Mouse (Mus musculus): Measurements from ENCODE around the gene Gm17728. TPM values are rescaled to one million over a fixed set of nuclear protein-coding genes. Genes with fewer than 3 reads are reported as not detected.
"Not testable (repeated sequence)": the region's sequence is repeated elsewhere in the genome, so short reads cannot be mapped to it uniquely, and the experiment has no call there.

The Gm17728 gene
- not detected in 2 replicates for polyA plus RNA-seq (2015; fragmentation: Nextera tagmentation; extraction: Ambion mirVana)

DNA sequence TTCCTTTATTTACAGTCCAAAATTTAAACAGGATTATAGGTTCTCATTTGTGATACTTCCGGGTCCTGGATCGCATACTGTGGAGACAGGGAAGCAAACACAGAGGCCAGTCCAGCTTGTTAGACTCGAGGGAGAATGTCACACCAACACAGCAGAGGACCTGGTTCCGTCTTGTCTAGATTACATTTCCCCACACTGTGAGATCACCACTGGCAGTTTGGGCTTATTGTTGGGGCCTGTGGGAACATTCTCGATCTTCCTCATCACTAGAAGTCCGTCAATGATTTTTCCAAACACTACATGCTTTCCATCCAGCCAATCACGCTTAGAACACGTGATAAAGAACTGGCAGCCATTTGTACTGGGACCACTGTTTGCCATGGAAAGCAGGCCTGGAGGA lies at the start of gene Gm17728:
Gene Gm17728, plus strand, starts transcription at position 301 of the 400 bp plus-strand sequence.
- not testable (repeated sequence) for ATAC-seq
- 92% methylated on average over 8 of the region's 8 CpGs for WGBS

DNA sequence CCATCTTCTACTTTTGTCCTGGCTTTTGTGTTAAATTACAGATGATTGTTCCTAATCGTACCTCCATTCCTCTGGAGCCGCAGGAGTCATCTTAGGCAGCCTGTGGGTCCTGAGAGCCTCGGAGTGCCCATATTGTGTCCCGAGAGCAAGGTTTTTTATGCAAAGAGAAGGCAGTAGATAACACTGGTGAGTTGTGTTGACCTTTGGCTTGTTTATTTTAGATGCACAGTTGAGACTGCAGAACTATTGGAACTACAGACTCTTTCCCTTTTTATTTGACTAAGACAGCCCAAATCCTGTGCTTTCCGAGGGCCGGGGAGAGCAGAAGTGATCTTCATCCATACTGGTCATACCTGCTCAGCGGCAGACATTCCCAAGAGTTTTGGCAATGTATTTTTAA lies 24.4 kb upstream of the Gm17728 start:
- whole genome bisulfite sequencing = 84% methylated on average over 7 of the region's 7 CpGs
- Histone ChIP-seq H3K9me3 (replicated peaks) (no peaks in the 10 kb centered on the region), H3K4me3 (no peak overlapping the region), H3K4me2 (no peak overlapping the region), H3K4me1 (peaks cover 6% of the 10 kb centered on the region; the same call in 1 of the 2 replicates), H3K27ac (no peak overlapping the region), H3K27me3 (no peaks in the 10 kb centered on the region), H3K9ac (no peak overlapping the region), H3K36me3 (ENCODE audit: poor library complexity, severe bottlenecking) (no peaks in the 10 kb centered on the region)
- ATAC-seq = no peak

More for the DNA sequence above, at the start of gene Gm17728:
- H3K9me3 ChIP-seq (replicated peaks); H3K4me3 ChIP-seq; H3K9ac ChIP-seq; H3K27me3 ChIP-seq; H3K27ac ChIP-seq; H3K4me1 ChIP-seq; H3K4me2 ChIP-seq; H3K36me3 ChIP-seq (ENCODE audit: poor library complexity, severe bottlenecking): not testable (repeated sequence)

DNA sequence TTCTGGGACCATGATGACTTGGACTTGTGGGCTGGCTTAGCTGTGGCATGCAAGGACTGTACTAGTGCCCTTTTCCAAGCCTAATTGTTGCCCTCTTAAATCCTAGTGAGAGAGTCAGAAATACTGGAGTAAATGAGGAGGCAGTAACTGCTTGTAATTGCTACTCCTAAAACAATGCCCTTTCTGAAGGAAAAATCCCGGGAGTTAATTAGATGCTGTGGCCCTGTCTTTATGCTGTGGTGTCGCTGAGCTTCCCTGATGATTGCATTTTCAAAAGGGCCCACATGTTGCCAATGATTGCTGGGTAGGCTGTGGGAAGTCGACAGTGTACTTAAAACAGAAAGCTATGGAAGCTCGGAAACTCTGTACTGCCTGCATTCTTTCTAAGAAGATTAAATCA lies 23.3 kb upstream of the Gm17728 start:
- Histone ChIP-seq H3K36me3 (ENCODE audit: poor library complexity, severe bottlenecking) (no peaks in the 10 kb centered on the region), H3K27ac (no peak overlapping the region), H3K27me3 (no peaks in the 10 kb centered on the region), H3K4me1 (peaks cover 6% of the 10 kb centered on the region; the same call in 1 of the 2 replicates), H3K4me2 (no peak overlapping the region), H3K4me3 (no peak overlapping the region), H3K9me3 (replicated peaks) (no peaks in the 10 kb centered on the region), H3K9ac (no peak overlapping the region)
- peak; percentile 48; the same call in 1 of the 2 replicates for ATAC-seq
- WGBS = 4% methylated on average over 4 of the region's 4 CpGs

- H3K9me3 ChIP-seq (replicated peaks) = no peaks in the 10 kb centered on the region
- H3K4me2 ChIP-seq = no peak overlapping the region
- ATAC-seq = no peak
- H3K27me3 ChIP-seq = no peaks in the 10 kb centered on the region
- no peaks in the 10 kb centered on the region for H3K4me1 ChIP-seq
- H3K27ac ChIP-seq = no peak overlapping the region
- no peak overlapping the region for H3K9ac ChIP-seq
- no peaks in the 10 kb centered on the region for H3K36me3 ChIP-seq (ENCODE audit: poor library complexity, severe bottlenecking)
- WGBS = 83% methylated on average over 3 of the region's 3 CpGs
- H3K4me3 ChIP-seq = no peak overlapping the region
Measured at GRCm38 (mm10) chr17:9403991-9404390, 17.9 kb upstream of the Gm17728 start.

GRCm38 (mm10) chr17:9407640-9408039 lies 14.2 kb upstream of the Gm17728 start:
- H3K36me3 ChIP-seq (ENCODE audit: poor library complexity, severe bottlenecking) = no peaks in the 10 kb centered on the region
- H3K27ac ChIP-seq = no peak overlapping the region
- 41% methylated on average over 6 of the region's 6 CpGs for WGBS
- no peaks in the 10 kb centered on the region for H3K27me3 ChIP-seq
- no peaks in the 10 kb centered on the region for H3K9me3 ChIP-seq (replicated peaks)
- peak; percentile 24; the same call in 1 of the 2 replicates for ATAC-seq
- H3K4me3 ChIP-seq = no peak overlapping the region
- no peak overlapping the region for H3K9ac ChIP-seq
- peaks cover 4% of the 10 kb centered on the region; the same call in 1 of the 2 replicates for H3K4me1 ChIP-seq
- no peak overlapping the region for H3K4me2 ChIP-seq

- Histone ChIP-seq H3K9ac (no peak overlapping the region), H3K27ac (no peak overlapping the region), H3K4me2 (no peak overlapping the region), H3K4me3 (no peak overlapping the region), H3K4me1 (no peaks in the 10 kb centered on the region), H3K36me3 (ENCODE audit: poor library complexity, severe bottlenecking) (no peaks in the 10 kb centered on the region), H3K27me3 (no peaks in the 10 kb centered on the region), H3K9me3 (replicated peaks) (peaks cover 6% of the 10 kb centered on the region)
- WGBS = 92% methylated on average over 2 of the region's 2 CpGs
- no peak for ATAC-seq
Measured at GRCm38 (mm10) chr17:9419016-9419415, 2.8 kb upstream of the Gm17728 start.

- 25% methylated on average over 7 of the region's 7 CpGs for WGBS
- Histone ChIP-seq H3K36me3 (ENCODE audit: poor library complexity, severe bottlenecking) (no peaks in the 10 kb centered on the region), H3K9me3 (replicated peaks) (no peaks in the 10 kb centered on the region; the same call in 1 of the 2 replicates), H3K4me2 (no peak overlapping the region), H3K9ac (no peak overlapping the region), H3K4me1 (peaks cover 8% of the 10 kb centered on the region), H3K27ac (peak overlapping the region; percentile 5; the same call in 1 of the 2 replicates), H3K4me3 (no peak overlapping the region), H3K27me3 (no peaks in the 10 kb centered on the region)
- 0 out of 2 replicates have a peak, but pooled peaks have one; percentile 51 for ATAC-seq
Measured at GRCm38 (mm10) chr17:9428374-9428994, 6.6 kb downstream of the Gm17728 start.

- WGBS = 39% methylated on average over 4 of the region's 4 CpGs
- no peaks in the 10 kb centered on the region for H3K27me3 ChIP-seq
- no peak overlapping the region for H3K4me2 ChIP-seq
- H3K9me3 ChIP-seq (replicated peaks) = no peaks in the 10 kb centered on the region
- peak; percentile 79 for ATAC-seq
- no peak overlapping the region for H3K9ac ChIP-seq
- peak overlapping the region; percentile 48; the same call in 1 of the 2 replicates for H3K27ac ChIP-seq
- H3K4me1 ChIP-seq = peaks cover 7% of the 10 kb centered on the region
- H3K36me3 ChIP-seq (ENCODE audit: poor library complexity, severe bottlenecking) = no peaks in the 10 kb centered on the region
- H3K4me3 ChIP-seq = no peak overlapping the region
Measured at GRCm38 (mm10) chr17:9439997-9440655, 18.3 kb downstream of the Gm17728 start.

- Histone ChIP-seq H3K27ac (no peak overlapping the region), H3K9ac (no peak overlapping the region), H3K27me3 (no peaks in the 10 kb centered on the region), H3K4me2 (no peak overlapping the region), H3K36me3 (ENCODE audit: poor library complexity, severe bottlenecking) (no peaks in the 10 kb centered on the region), H3K4me3 (no peak overlapping the region), H3K9me3 (replicated peaks) (0 out of 2 replicates have a peak, but pooled peaks cover 4% of the 10 kb centered on the region), H3K4me1 (no peaks in the 10 kb centered on the region)
- no peak for ATAC-seq
- 95% methylated on average over 5 of the region's 5 CpGs for WGBS
Measured at GRCm38 (mm10) chr17:9456406-9456805, 34.5 kb downstream of the Gm17728 start.

GRCm38 (mm10) chr17:9460904-9461303 lies 39.0 kb downstream of the Gm17728 start:
- Histone ChIP-seq H3K9me3 (replicated peaks) (no peaks in the 10 kb centered on the region), H3K4me3 (no peak overlapping the region), H3K27ac (no peak overlapping the region), H3K36me3 (ENCODE audit: poor library complexity, severe bottlenecking) (no peaks in the 10 kb centered on the region), H3K4me1 (no peaks in the 10 kb centered on the region), H3K4me2 (no peak overlapping the region), H3K27me3 (no peaks in the 10 kb centered on the region), H3K9ac (no peak overlapping the region)
- 63% methylated on average over 2 of the region's 2 CpGs for WGBS
- no peak for ATAC-seq
